Mouse (Mus musculus) mouse trophoblast stem cell (cell line): Measurements from ENCODE around the gene Fam110a.

ENCODE experiments used
- in situ Hi-C, 2 experiments: fragments of 300-500 bp; cut with MseI, MboI; formaldehyde crosslinking; loops; 2 replicates in 1 of 2; 3 replicates in 1 of 2; pipeline ENCODE4 v1.15.1; 2025

Gene Fam110a

GRCm38 (mm10) chr2:151997776-151998504, 17.9 kb upstream of the Fam110a start:
- in situ Hi-C loops: loop anchor here (10.0 kb wide), 2 partner anchors 53 to 123 kb away; no protein-coding TSS in a partner anchor

- in situ Hi-C loops: loop anchor here (10.0 kb wide), 2 partner anchors 52 to 122 kb away; no protein-coding TSS in a partner anchor
Measured at GRCm38 (mm10) chr2:151997190-151997575, 17.2 kb upstream of the Fam110a start.

- in situ Hi-C loops: loop anchor here (10.0 kb wide), 2 partner anchors 52 to 122 kb away; no protein-coding TSS in a partner anchor
Measured at GRCm38 (mm10) chr2:151996229-151997189, 16.5 kb upstream of the Fam110a start, which contains the start of gene Slc52a3. TSS of gene Slc52a3 (plus strand) at chr2:151996511.

GRCm38 (mm10) chr2:151994350-151995122, 14.5 kb upstream of the Fam110a start:
- in situ Hi-C loops: loop anchor here (10.0 kb wide), 2 partner anchors 50 to 120 kb away; no protein-coding TSS in a partner anchor

- in situ Hi-C loops: loop anchor here (10.0 kb wide), 2 partner anchors 47 to 117 kb away; no protein-coding TSS in a partner anchor
Measured at GRCm38 (mm10) chr2:151991446-151991845, 11.4 kb upstream of the Fam110a start.

- in situ Hi-C loops: loop anchor here (10.0 kb wide), 2 partner anchors 46 to 116 kb away; no protein-coding TSS in a partner anchor
Measured at GRCm38 (mm10) chr2:151990985-151991394, 11.0 kb upstream of the Fam110a start.

- in situ Hi-C loops: no loop called here
Measured at GRCm38 (mm10) chr2:151988978-151989377, 9.0 kb upstream of the Fam110a start.

- in situ Hi-C loops: no loop called here
Measured at GRCm38 (mm10) chr2:151986958-151987357, 6.9 kb upstream of the Fam110a start.

- in situ Hi-C loops: no loop called here
Measured at GRCm38 (mm10) chr2:151985426-151986172, 5.6 kb upstream of the Fam110a start.

- in situ Hi-C loops: no loop called here
Measured at GRCm38 (mm10) chr2:151984019-151984418, 4.0 kb upstream of the Fam110a start.

GRCm38 (mm10) chr2:151982476-151982875, 2.5 kb upstream of the Fam110a start:
- in situ Hi-C loops: no loop called here

- in situ Hi-C loops: no loop called here
Measured at GRCm38 (mm10) chr2:151981268-151981667, 1.2 kb upstream of the Fam110a start.

- in situ Hi-C loops: no loop called here
Measured at GRCm38 (mm10) chr2:151980355-151980693, 305 bp upstream of the Fam110a start.

GRCm38 (mm10) chr2:151978494-151978893, 1.5 kb downstream of the Fam110a start:
- in situ Hi-C loops: no loop called here

GRCm38 (mm10) chr2:151977689-151978440, 2.2 kb downstream of the Fam110a start:
- in situ Hi-C loops: no loop called here

- in situ Hi-C loops: no loop called here
Measured at GRCm38 (mm10) chr2:151976067-151976466, 4.0 kb downstream of the Fam110a start.

- in situ Hi-C loops: no loop called here
Measured at GRCm38 (mm10) chr2:151975295-151975694, 4.7 kb downstream of the Fam110a start.

- in situ Hi-C loops: no loop called here
Measured at GRCm38 (mm10) chr2:151973595-151974562, 6.1 kb downstream of the Fam110a start.
